Mouse (Mus musculus) lung, postnatal 0 days (tissue): ENCODE measurements around the gene Padi3. TPM values are rescaled to one million over a fixed set of nuclear protein-coding genes. Genes with fewer than 3 reads are reported as not detected.

Source experiments
- ATAC-seq: fragments of 200-750 bp; cut with Nextera tagmentation; 2 replicates; pipeline ENCODE4 v1.8.0; 2017; ENCODE audit warnings: moderate library complexity
- DNase-seq: peaks from one replicate; pipeline ENCODE4 v3.0.0-alpha.2; 2016; ENCODE audit warnings: low spot score
- H3K27ac ChIP-seq: fragments of 300-500 bp; sonication (generic); 2 replicates; pipeline ENCODE4 v1.5.1; 2014; ENCODE audit warnings: antibody characterized with exemption, mild to moderate bottlenecking, low read length, mixed read lengths
- H3K27me3 ChIP-seq: fragments of 300-500 bp; sonication (generic); replicated peaks from 2 replicates; pipeline ENCODE4 v1.6.1; 2014; ENCODE audit warnings: low read length, mixed read lengths; ENCODE audit not compliant: insufficient read depth
- H3K36me3 ChIP-seq: fragments of 300-500 bp; sonication (generic); 2 replicates; pipeline ENCODE4 v1.6.1; 2014; ENCODE audit warnings: low read length, mixed read lengths; ENCODE audit not compliant: insufficient read depth
- H3K4me1 ChIP-seq: fragments of 300-500 bp; sonication (generic); 2 replicates; pipeline ENCODE4 v1.6.1; 2014; ENCODE audit warnings: antibody characterized with exemption, low read depth, low read length, mixed read lengths; ENCODE audit not compliant: insufficient read depth
- H3K4me2 ChIP-seq: fragments of 300-500 bp; sonication (generic); replicated peaks from 2 replicates; pipeline ENCODE4 v1.6.1; 2014; ENCODE audit warnings: low read depth, mild to moderate bottlenecking, low read length, moderate library complexity, mixed read lengths
- H3K4me3 ChIP-seq: fragments of 300-500 bp; sonication (generic); 2 replicates; pipeline ENCODE4 v1.5.1; 2014; ENCODE audit warnings: low read depth, low read length
- H3K9ac ChIP-seq: fragments of 300-500 bp; sonication (generic); replicated peaks from 2 replicates; pipeline ENCODE4 v1.6.1; 2014; ENCODE audit warnings: low read depth, mild to moderate bottlenecking
- H3K9me3 ChIP-seq: fragments of 300-500 bp; sonication (generic); 2 replicates; pipeline ENCODE4 v1.6.1; 2016; ENCODE audit warnings: low read length, mixed read lengths
- CTCF ChIP-seq: IDR thresholded peaks from 2 replicates; pipeline ENCODE4 v1.5.1; 2016; ENCODE audit warnings: antibody characterized with exemption, mild to moderate bottlenecking
- EP300 ChIP-seq: IDR thresholded peaks from 2 replicates; pipeline ENCODE4 v1.6.1; 2016; ENCODE audit warnings: antibody characterized with exemption, mild to moderate bottlenecking, control low read depth
- WGBS: fragments of 180-500 bp; shearing (Covaris S2); extraction: QIAGEN DNeasy Blood & Tissue Kit; methylation state at CpG from one replicate; pipeline ENCODE4 v1.1.7; 2014; 5-methylcytosine and 5-hydroxymethylcytosine counted together
- polyA plus RNA-seq: library from polyadenylated mRNA; unstranded; fragments of >200 nt; fragmentation: Nextera tagmentation; extraction: Ambion mirVana; gene quantifications from 2 replicates; pipeline ENCODE4 v1.2.1, GENCODE M21; 2015

The Padi3 gene
- polyA plus RNA-seq, 1 experiment from 2014 or later = 0.35 TPM

DNA sequence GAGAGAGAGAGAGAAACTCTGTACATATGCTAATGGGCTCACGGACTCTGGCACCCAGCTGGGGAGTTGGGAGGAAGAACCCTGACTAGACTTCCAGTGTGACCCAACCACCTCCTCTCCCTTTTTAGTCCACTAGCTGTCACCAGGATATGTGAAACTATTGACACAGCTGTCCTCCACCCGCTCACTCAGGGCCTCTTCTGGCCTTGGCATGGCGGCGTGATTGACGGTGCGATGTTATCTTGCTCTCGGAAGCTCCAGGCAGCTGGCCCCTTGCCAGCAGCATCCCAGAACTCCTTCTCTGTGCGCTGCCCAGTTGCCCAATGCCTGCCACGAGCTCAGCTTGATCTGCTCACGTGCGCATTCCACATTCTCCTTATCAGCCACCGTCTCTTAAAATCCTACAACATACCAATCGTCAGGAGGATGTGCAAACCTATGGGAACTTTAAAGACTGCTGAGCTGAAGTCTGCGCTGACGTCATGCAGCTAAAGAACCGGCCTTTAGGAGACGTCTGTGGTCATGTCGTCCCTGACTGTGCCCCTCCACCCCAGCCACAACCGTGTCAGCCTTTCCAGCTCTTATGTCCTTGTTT is 30.5 kb downstream of the Padi3 start:
- no peak for TF ChIP-seq EP300
- no peaks in the 10 kb centered on the region for H3K9me3 ChIP-seq
- peak; percentile 39 for DNase-seq

DNA sequence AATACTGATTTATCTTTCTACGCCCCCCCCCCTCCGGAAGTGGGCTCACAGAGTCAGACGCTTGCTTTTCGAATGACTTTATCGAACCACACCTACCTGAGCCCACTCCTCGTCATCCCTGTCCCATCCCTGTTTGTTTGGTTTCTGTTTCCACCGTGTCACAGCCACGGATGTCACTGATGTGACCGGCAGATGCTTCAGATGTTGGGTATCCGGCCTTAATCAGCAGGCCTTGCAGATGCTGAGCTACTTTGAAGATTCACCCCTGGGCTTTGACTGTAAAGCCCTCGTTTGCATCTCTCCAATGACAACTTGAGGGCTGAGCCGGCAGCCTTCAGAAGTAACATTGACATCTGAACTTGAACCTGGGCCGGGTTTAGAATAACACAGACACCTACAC is 33.8 kb downstream of the Padi3 start:
- H3K27me3 ChIP-seq = no peaks in the 10 kb centered on the region
- no peak overlapping the region for H3K4me3 ChIP-seq
- TF ChIP-seq CTCF (no peak), EP300 (no peak)
- no peaks in the 10 kb centered on the region for H3K36me3 ChIP-seq
- H3K4me2 ChIP-seq = no peak overlapping the region
- no peak overlapping the region for H3K27ac ChIP-seq
- H3K9ac ChIP-seq = no peak overlapping the region
- DNase-seq (no peak), ATAC-seq (no peak)
- WGBS = 63% methylated on average over 13 of the region's 13 CpGs
- no peaks in the 10 kb centered on the region for H3K9me3 ChIP-seq
- no peaks in the 10 kb centered on the region for H3K4me1 ChIP-seq

More for the DNA sequence above, 30.5 kb downstream of the Padi3 start:
- Histone ChIP-seq H3K27ac (no peak overlapping the region), H3K4me2 (no peak overlapping the region), H3K27me3 (no peaks in the 10 kb centered on the region), H3K36me3 (no peaks in the 10 kb centered on the region), H3K4me3 (no peak overlapping the region), H3K4me1 (no peaks in the 10 kb centered on the region), H3K9ac (no peak overlapping the region)
- ATAC-seq = peak; percentile 40
- WGBS = 11% methylated on average over 19 of the region's 19 CpGs

DNA sequence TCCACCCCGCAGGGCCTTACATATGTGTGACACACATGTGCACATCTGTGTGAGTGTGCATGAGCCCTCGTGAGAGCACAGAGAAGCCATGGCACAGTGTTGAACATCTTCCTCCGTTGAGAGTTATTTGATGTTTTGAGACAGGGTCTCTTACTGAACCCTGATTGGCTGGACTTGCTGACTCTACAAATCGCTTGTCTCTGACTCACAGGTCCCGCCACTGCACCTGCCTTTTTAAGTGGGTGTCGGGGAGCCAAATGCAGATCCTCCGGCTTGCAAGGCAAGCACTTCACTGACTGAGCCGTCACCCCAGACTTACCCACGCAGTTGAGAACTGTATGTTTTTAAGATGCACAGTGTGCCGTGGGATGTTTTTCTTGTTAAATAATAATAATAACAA is 34.6 kb downstream of the Padi3 start:
- 70% methylated on average over 10 of the region's 10 CpGs for WGBS
- Histone ChIP-seq H3K36me3 (no peaks in the 10 kb centered on the region), H3K9ac (no peak overlapping the region), H3K9me3 (no peaks in the 10 kb centered on the region), H3K4me1 (no peaks in the 10 kb centered on the region), H3K27ac (no peak overlapping the region), H3K4me3 (no peak overlapping the region), H3K27me3 (no peaks in the 10 kb centered on the region), H3K4me2 (no peak overlapping the region)
- TF ChIP-seq CTCF (no peak), EP300 (no peak)
- DNase-seq (no peak), ATAC-seq (no peak)

DNA sequence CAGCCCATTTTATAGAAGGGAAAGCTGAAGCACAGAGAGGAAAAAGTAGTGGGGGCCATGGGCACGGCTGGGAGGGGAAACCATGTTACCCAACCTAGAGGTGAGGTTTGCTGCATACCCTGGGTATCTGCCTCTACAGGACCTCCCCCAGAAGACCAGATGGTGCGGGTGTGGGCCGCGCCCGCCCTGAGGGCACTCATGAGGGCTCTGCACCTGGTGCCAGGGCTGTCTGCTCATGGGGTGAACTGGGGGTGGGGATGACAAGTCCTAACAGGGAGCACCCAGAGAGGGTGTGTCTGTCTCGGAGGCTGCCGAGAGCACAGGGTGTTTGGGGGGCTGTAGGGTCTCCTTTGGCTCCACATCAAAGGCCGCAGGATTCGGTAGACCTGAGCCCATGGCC is 35.6 kb downstream of the Padi3 start:
- DNase-seq = no peak
- H3K4me2 ChIP-seq = no peak overlapping the region
- H3K9me3 ChIP-seq = no peaks in the 10 kb centered on the region
- H3K27me3 ChIP-seq = no peaks in the 10 kb centered on the region
- H3K27ac ChIP-seq = no peak overlapping the region
- 78% methylated on average over 9 of the region's 9 CpGs for WGBS
- no peaks in the 10 kb centered on the region for H3K4me1 ChIP-seq
- H3K36me3 ChIP-seq = no peaks in the 10 kb centered on the region
- no peak for ATAC-seq
- TF ChIP-seq EP300 = no peak
- no peak for TF ChIP-seq CTCF
- no peak overlapping the region for H3K9ac ChIP-seq
- H3K4me3 ChIP-seq = no peak overlapping the region

DNA sequence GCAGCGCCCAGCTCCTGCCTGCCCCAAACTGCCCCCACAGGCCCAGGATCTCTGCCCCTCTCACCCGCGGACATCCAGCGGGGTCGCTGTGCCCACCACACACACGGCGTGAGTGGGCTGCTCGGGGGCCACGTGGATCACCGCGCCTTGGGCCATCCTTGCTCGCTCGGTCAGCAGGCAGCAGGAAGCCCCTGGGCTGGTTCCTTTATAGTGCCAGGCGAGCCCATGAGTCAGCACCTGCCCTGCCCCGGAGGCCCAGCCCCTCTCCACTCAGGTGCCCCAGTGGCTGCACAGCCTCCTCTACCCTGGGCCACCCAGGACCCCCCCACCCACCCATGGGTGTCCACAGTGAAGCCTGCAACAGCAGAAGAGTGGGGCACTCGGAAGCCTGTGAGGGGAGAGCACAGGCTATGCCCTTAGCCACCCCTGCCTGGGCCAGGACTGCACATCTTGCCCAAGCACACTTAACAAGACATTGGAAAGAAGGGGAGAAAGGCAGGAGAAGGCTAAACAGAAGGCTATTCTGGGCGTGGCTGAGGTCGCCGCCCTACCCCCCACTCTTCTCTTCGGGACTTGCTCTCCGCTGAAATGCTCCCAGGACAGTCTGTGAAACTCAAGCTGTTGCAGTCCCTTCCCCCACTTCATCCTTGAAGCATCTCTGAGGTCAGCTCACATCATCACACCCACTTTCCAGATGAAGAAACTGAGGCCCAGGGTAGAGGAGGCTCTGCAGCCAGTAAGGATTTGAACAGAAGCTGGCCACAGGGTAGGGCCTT is 36.2 kb downstream of the Padi3 start, which contains the start of gene Padi4:
Gene Padi4 (minus strand): TSS at position 212 of the 776 bp plus-strand sequence.
- 82% methylated on average over 21 of the region's 21 CpGs for WGBS
- Histone ChIP-seq H3K4me3 (no peak within 1 kb of the TSS), H3K4me2 (no peak within 1 kb of the TSS), H3K9me3 (no peaks in the 10 kb centered on the region), H3K27me3 (no peaks in the 10 kb centered on the region), H3K4me1 (no peaks in the 10 kb centered on the region), H3K9ac (no peak within 1 kb of the TSS), H3K27ac (no peak within 1 kb of the TSS), H3K36me3 (no peaks in the 10 kb centered on the region)
- TF ChIP-seq CTCF = no peak
- no peak for TF ChIP-seq EP300
- no peak for ATAC-seq
- no peak for DNase-seq

DNA sequence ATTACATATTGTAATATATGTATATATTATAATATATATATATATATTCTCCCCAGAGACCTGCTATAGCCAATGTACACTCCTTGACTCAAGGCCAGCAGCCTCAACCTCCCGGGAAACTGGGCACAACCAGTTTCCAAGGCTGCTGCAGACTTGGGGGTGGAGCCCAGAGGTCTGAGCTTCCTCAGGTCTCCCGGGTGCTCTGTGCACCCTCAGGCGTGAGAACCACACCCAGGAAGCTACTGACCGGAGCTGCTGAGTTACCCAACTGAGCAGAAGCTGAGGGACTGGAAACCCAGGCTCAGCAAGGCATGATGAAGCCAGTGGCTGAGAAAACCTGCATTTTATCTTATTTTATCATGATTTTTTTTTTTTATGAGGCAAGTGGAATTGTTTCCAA is 39.4 kb downstream of the Padi3 start:
- Histone ChIP-seq H3K4me1 (no peaks in the 10 kb centered on the region), H3K9ac (no peak overlapping the region), H3K9me3 (no peaks in the 10 kb centered on the region), H3K4me3 (no peak overlapping the region), H3K36me3 (no peaks in the 10 kb centered on the region), H3K27me3 (no peaks in the 10 kb centered on the region), H3K4me2 (no peak overlapping the region), H3K27ac (no peak overlapping the region)
- ATAC-seq = 0 out of 2 replicates have a peak, but pooled peaks have one; percentile 35
- peak; percentile 47 for DNase-seq
- TF ChIP-seq CTCF (no peak), EP300 (no peak)
- WGBS = 17% methylated on average over 4 of the region's 4 CpGs
